Mouse (Mus musculus) CH12.LX (cell line): ENCODE measurements around the gene Rassf2.

Source experiments
- CHD2 ChIP-seq: IDR thresholded peaks from 2 replicates; pipeline ENCODE4 v1.6.1; 2011; ENCODE audit warnings: low read length, improper control_type of control experiment
- CTCF ChIP-seq, 2 experiments: IDR thresholded peaks in 1 of 2; conservative IDR thresholded peaks in 1 of 2; 2 replicates each; pipeline ENCODE4 v1.5.1; 2011 to 2012; ENCODE audit warnings: low read depth in 2 of 2, low read length in 2 of 2, improper control_type of control experiment in 1 of 2, inconsistent platforms in 1 of 2, mild to moderate bottlenecking in 1 of 2, moderate library complexity in 1 of 2
- HCFC1 ChIP-seq: IDR thresholded peaks from 2 replicates; pipeline ENCODE4 v1.6.1; 2012; ENCODE audit warnings: low read depth, mild to moderate bottlenecking, inconsistent platforms, low read length, improper control_type of control experiment
- MAFK ChIP-seq: IDR thresholded peaks from 2 replicates; pipeline ENCODE4 v1.6.1; 2011; ENCODE audit warnings: low read length, improper control_type of control experiment; ENCODE audit not compliant: insufficient replicate concordance
- MAX ChIP-seq: IDR thresholded peaks from 2 replicates; pipeline ENCODE4 v1.6.1; 2011; ENCODE audit warnings: low read length, improper control_type of control experiment
- MXI1 ChIP-seq: IDR thresholded peaks from 2 replicates; pipeline ENCODE4 v1.6.1; 2011; ENCODE audit warnings: mild to moderate bottlenecking, low read depth, low read length, improper control_type of control experiment
- MYC ChIP-seq: IDR thresholded peaks from 2 replicates; pipeline ENCODE4 v1.6.1; 2011; ENCODE audit warnings: low read depth, mild to moderate bottlenecking, improper control_type of control experiment, low read length
- USF1 ChIP-seq: IDR thresholded peaks from 2 replicates; pipeline ENCODE4 v1.6.1; 2014; ENCODE audit warnings: low read depth, mild to moderate bottlenecking, inconsistent platforms, low read length, improper control_type of control experiment
- USF2 ChIP-seq: conservative IDR thresholded peaks from 2 replicates; pipeline ENCODE4 v1.6.1; 2011; ENCODE audit warnings: low read depth, low read length, improper control_type of control experiment
- ZKSCAN1 ChIP-seq: IDR thresholded peaks from 2 replicates; pipeline ENCODE4 v1.6.1; 2012; ENCODE audit warnings: low read depth, inconsistent platforms, low read length, improper control_type of control experiment, borderline replicate concordance

DNA sequence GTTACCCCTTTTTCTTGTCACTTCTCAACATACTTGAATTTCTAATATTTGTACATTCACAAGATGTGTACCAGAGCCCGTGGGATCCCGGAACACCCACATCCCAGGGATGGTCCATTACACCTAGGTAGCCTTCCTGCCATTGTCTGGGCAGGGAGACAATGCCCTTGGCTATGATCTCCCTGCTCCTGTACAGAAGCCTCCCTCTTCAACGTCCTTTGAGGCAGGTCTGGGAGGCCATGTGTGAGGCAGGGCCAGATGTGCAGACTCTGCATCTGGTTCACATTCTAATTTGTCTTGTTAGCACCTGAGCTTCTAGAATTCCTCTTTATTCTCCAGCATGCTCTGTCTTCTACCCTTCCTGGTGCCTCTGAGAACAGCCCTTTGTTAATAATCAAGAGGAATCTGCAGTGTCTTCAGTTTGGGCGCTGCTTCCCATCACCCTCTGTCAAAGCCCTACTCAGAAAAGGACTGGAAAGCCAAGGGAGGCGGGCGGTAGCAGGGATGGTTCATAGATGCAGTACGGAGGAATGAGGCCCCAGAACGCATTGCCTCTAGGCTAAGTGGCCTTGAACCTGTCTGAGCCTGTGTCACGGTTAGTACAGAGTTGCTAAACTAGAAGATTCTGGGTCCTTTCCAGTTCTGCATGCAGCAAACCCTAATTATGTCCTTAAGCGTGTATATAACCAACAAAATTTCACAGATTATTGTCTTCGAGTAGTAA lies 81.0 kb downstream of the Rassf2 start:
- TF ChIP-seq MXI1, result no peak
- TF ChIP-seq HCFC1, result no peak
- TF ChIP-seq MAFK, result no peak
- no peak for TF ChIP-seq MYC
- no peak for TF ChIP-seq MAX
- no peak for TF ChIP-seq CHD2
- TF ChIP-seq ZKSCAN1, result no peak
- no peak for TF ChIP-seq USF2
- no peak for TF ChIP-seq CTCF (conservative IDR thresholded peaks at IDR 0.05 in 1 of 2, IDR thresholded peaks at IDR 0.05 in 1 of 2; ENCODE audit: low read depth in 2 of 2, low read length in 2 of 2)
- TF ChIP-seq USF1, result no peak
